Mouse (Mus musculus): ENCODE results near the gene Dock6.
A peak's percentile ranks its signal among the peaks of the same experiment; 100 is the strongest.

The Dock6 gene

GRCm38 (mm10) chr9:21846755-21847341 is 5.6 kb downstream of the Dock6 start:
- no peak for DNase-seq

GRCm38 (mm10) chr9:21845381-21846080 is 6.9 kb downstream of the Dock6 start:
- no peak for DNase-seq

- no peak for DNase-seq
Measured at GRCm38 (mm10) chr9:21843086-21843485, 9.3 kb downstream of the Dock6 start.

- DNase-seq: no peak
Measured at GRCm38 (mm10) chr9:21842391-21842790, 10.0 kb downstream of the Dock6 start.

GRCm38 (mm10) chr9:21841340-21841739 is 11.1 kb downstream of the Dock6 start:
- DNase-seq: no peak

- peak; percentile 43 to 52 for DNase-seq
Measured at GRCm38 (mm10) chr9:21840115-21840787, 12.2 kb downstream of the Dock6 start.

- DNase-seq: no peak
Measured at GRCm38 (mm10) chr9:21837690-21838089, 14.7 kb downstream of the Dock6 start.

- no peak for DNase-seq
Measured at GRCm38 (mm10) chr9:21835258-21835912, 17.1 kb downstream of the Dock6 start, which contains the start of gene Angptl8. Gene Angptl8 (plus strand): TSS chr9:21835510.

- DNase-seq: no peak
Measured at GRCm38 (mm10) chr9:21831558-21832240, 20.7 kb downstream of the Dock6 start.

GRCm38 (mm10) chr9:21830936-21831335 is 21.5 kb downstream of the Dock6 start:
- no peak for DNase-seq

GRCm38 (mm10) chr9:21830461-21830850 is 22.0 kb downstream of the Dock6 start:
- DNase-seq: no peak

- DNase-seq: no peak
Measured at GRCm38 (mm10) chr9:21829834-21830460, 22.5 kb downstream of the Dock6 start.

- no peak for DNase-seq
Measured at GRCm38 (mm10) chr9:21824366-21824765, 28.1 kb downstream of the Dock6 start.

GRCm38 (mm10) chr9:21823957-21824356 is 28.5 kb downstream of the Dock6 start:
- no peak for DNase-seq

GRCm38 (mm10) chr9:21822686-21823085 is 29.7 kb downstream of the Dock6 start:
- DNase-seq: no peak

GRCm38 (mm10) chr9:21820183-21820582 is 32.3 kb downstream of the Dock6 start:
- DNase-seq: no peak

- DNase-seq: peak; percentile 48 to 54
Measured at GRCm38 (mm10) chr9:21819181-21819729, 33.2 kb downstream of the Dock6 start.

GRCm38 (mm10) chr9:21818561-21818960 is 33.9 kb downstream of the Dock6 start:
- DNase-seq: no peak

GRCm38 (mm10) chr9:21818125-21818524 is 34.3 kb downstream of the Dock6 start:
- DNase-seq: no peak

- no peak for DNase-seq
Measured at GRCm38 (mm10) chr9:21816716-21817305, 35.6 kb downstream of the Dock6 start.

GRCm38 (mm10) chr9:21811170-21811569 is 41.3 kb downstream of the Dock6 start:
- no peak for DNase-seq

GRCm38 (mm10) chr9:21808561-21808960 is 43.9 kb downstream of the Dock6 start:
- DNase-seq: no peak
